Mouse (Mus musculus) olfactory bulb, adult 2 months (tissue): ENCODE measurements around the gene Zfp566.

Source experiments
- CTCF ChIP-seq: fragments of 200-500 bp; IDR thresholded peaks from 2 replicates; pipeline ENCODE4 v1.5.1; 2012; ENCODE audit warnings: low read depth, mild to moderate bottlenecking, low read length, moderate library complexity; ENCODE audit not compliant: insufficient read depth
- POLR2A ChIP-seq: fragments of 200-500 bp; IDR thresholded peaks from 2 replicates; pipeline ENCODE4 v1.6.1; 2012; ENCODE audit warnings: mild to moderate bottlenecking, low read depth, low read length, moderate library complexity; ENCODE audit not compliant: insufficient read depth

GRCm38 (mm10) chr7:30090970-30091585 lies 751 bp upstream of the Zfp566 start:
- TF ChIP-seq CTCF (no peak), POLR2A (no peak)
